Comparison of ENCODE assay signal across 9 mouse cellular contexts in the genomic region with DNA sequence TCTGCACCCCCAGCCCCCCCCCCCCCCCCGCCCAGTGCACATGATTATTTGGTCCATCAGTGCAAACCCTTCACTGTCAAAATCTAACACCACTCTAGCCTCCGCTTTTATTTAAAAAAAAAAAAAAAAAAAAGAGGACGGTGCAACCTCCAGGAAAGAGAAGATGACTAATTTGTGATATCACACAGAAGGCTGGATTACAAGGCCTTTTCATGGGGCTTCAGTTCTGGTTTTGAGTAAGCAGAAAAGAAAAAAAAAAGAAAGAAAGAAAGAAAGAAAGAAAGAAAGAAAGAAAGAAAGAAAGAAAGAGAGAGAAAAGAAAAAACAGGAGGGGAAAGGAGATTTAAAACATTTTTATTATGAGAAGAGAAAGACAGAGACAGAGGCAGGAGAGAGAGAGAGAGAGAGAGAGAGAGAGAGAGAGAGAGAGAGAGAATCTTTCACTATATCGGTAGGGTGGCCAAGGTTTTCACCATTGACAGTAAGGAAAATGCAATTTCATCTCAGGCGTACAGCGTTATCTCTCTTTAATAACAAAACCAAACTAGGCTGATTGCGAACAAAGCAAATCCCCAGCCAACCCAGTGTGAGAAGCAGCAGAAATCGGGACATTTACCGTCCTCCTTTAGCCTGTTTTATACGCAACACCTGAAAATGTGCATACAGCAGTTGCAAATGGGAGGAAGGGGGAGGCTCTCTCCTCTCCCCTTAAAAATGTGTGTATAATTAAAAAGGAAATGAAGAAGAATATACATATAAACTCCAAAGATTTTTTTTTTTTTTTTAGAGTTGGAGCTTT. TPM values are rescaled to one million over a fixed set of nuclear protein-coding genes. Genes with fewer than 3 reads are reported as not detected.
DNase-seq lines count a peak whose midpoint lies in the region; ATAC-seq and TF ChIP-seq lines count a peak whose summit lies in the region.
"Had no signal": no experiment of that assay in that cellular context is flagged by ENCODE, and none has a peak within 500 bp of the region (broad histone marks: within the 10 kb centered on the region; RNA-seq: fewer than 3 reads in every experiment).

No protein-coding gene starts in this region.

- peaks cover 36% of the 10 kb centered on the region for H3K27me3 ChIP-seq in heart, postnatal 0 days (ENCODE audit: control insufficient read depth, insufficient read depth, low read length)
- peaks cover 12% of the 10 kb centered on the region for H3K27me3 ChIP-seq in embryonic facial prominence, embryonic 15.5 days
- H3K27me3 ChIP-seq in intestine, embryonic 15.5 days (replicated peaks) = no peaks in the 10 kb centered on the region; the same call in 1 of the 2 replicates
- peaks cover 23% of the 10 kb centered on the region for H3K27me3 ChIP-seq in neural tube, embryonic 13.5 days

- peaks cover 9% of the 10 kb centered on the region; the same call in 1 of the 2 replicates for H3K4me1 ChIP-seq in heart, postnatal 0 days (ENCODE audit: control insufficient read depth, insufficient read depth)
- H3K4me1 ChIP-seq in embryonic facial prominence, embryonic 15.5 days = peaks cover 25% of the 10 kb centered on the region
- peaks cover 12% of the 10 kb centered on the region for H3K4me1 ChIP-seq in intestine, embryonic 15.5 days (replicated peaks)
- H3K4me1 ChIP-seq in neural tube, embryonic 13.5 days (replicated peaks) = peaks cover 67% of the 10 kb centered on the region

- no peak for TF ChIP-seq EP300 in heart, postnatal 0 days (IDR thresholded peaks at IDR 0.05; ENCODE audit: low read depth)

- no peak for ATAC-seq in heart, postnatal 0 days (ENCODE audit: insufficient read depth, low read depth)
- no peak for ATAC-seq in embryonic facial prominence, embryonic 15.5 days (ENCODE audit: insufficient number of reproducible peaks, low FRiP score, low TSS enrichment, low read depth)
- no peak for ATAC-seq in intestine, embryonic 15.5 days
- ATAC-seq in neural tube, embryonic 13.5 days (ENCODE audit: low read depth) = no peak

- no peaks in the 10 kb centered on the region for H3K9me3 ChIP-seq in heart, postnatal 0 days (replicated peaks; ENCODE audit: control insufficient read depth, low read length)
- H3K9me3 ChIP-seq in embryonic facial prominence, embryonic 15.5 days (replicated peaks) = no peaks in the 10 kb centered on the region
- H3K9me3 ChIP-seq in intestine, embryonic 15.5 days = no peaks in the 10 kb centered on the region
- H3K9me3 ChIP-seq in neural tube, embryonic 13.5 days = no peaks in the 10 kb centered on the region

- no peak overlapping the region for H3K9ac ChIP-seq in heart, postnatal 0 days (replicated peaks; ENCODE audit: low read depth, low read length)
- H3K9ac ChIP-seq in embryonic facial prominence, embryonic 15.5 days = no peak overlapping the region
- H3K9ac ChIP-seq in intestine, embryonic 15.5 days = no peak overlapping the region
- peak overlapping the region; percentile 66 for H3K9ac ChIP-seq in neural tube, embryonic 13.5 days

- no peaks in the 10 kb centered on the region for H3K36me3 ChIP-seq in heart, postnatal 0 days (replicated peaks; ENCODE audit: control insufficient read depth, insufficient read depth, low read length)
- H3K36me3 ChIP-seq in embryonic facial prominence, embryonic 15.5 days = no peaks in the 10 kb centered on the region
- H3K36me3 ChIP-seq in intestine, embryonic 15.5 days = no peaks in the 10 kb centered on the region
- H3K36me3 ChIP-seq in neural tube, embryonic 13.5 days = no peaks in the 10 kb centered on the region

- H3K27ac ChIP-seq in heart, postnatal 0 days (ENCODE audit: low read depth) = no peak overlapping the region
- H3K27ac ChIP-seq in embryonic facial prominence, embryonic 15.5 days (replicated peaks) = no peak overlapping the region
- no peak overlapping the region for H3K27ac ChIP-seq in intestine, embryonic 15.5 days
- peak overlapping the region; percentile 89 for H3K27ac ChIP-seq in neural tube, embryonic 13.5 days (replicated peaks)

- no peak for TF ChIP-seq CTCF in heart, postnatal 0 days (IDR thresholded peaks at IDR 0.05; ENCODE audit: low read depth)

- intact Hi-C loops in heart, postnatal 25 days (cut with DNase I) = no loop called here

- H3K4me2 ChIP-seq in heart, postnatal 0 days (ENCODE audit: low read depth, low read length) = peak overlapping the region; percentile 62
- H3K4me2 ChIP-seq in embryonic facial prominence, embryonic 15.5 days (replicated peaks) = peak overlapping the region; percentile 53
- peak overlapping the region; percentile 70 for H3K4me2 ChIP-seq in intestine, embryonic 15.5 days (replicated peaks)
- H3K4me2 ChIP-seq in neural tube, embryonic 13.5 days = peak overlapping the region; percentile 55

- no peak for DNase-seq in heart, postnatal 0 days (ENCODE audit: low spot score)
- no peak for DNase-seq in heart, postnatal 25 days (ENCODE audit: low spot score)
- no peak for DNase-seq in cerebellum, adult 9-10 months
- DNase-seq in frontal cortex, adult 2 months (ENCODE audit: extremely low spot score in 1 of 2, low spot score in 1 of 2) = no peak
- no peak for DNase-seq in layer of hippocampus, adult 8-10 months (ENCODE audit: low spot score in 2 of 2)
- DNase-seq: right cerebral cortex, adult 18-20 months had no signal

- peak overlapping the region; percentile 43 for H3K4me3 ChIP-seq in heart, postnatal 0 days (ENCODE audit: low read depth, low read length)
- H3K4me3 ChIP-seq in embryonic facial prominence, embryonic 15.5 days (replicated peaks) = 0 out of 2 replicates have a peak overlapping the region, but pooled peaks have one; percentile 27
- H3K4me3 ChIP-seq in intestine, embryonic 15.5 days (replicated peaks) = no peak overlapping the region
- peak overlapping the region; percentile 27 for H3K4me3 ChIP-seq in neural tube, embryonic 13.5 days

- WGBS in heart, postnatal 0 days = 10% methylated on average over 10 of the region's 10 CpGs
- WGBS in embryonic facial prominence, embryonic 15.5 days = 11% methylated on average over 10 of the region's 10 CpGs
- 17% methylated on average over 10 of the region's 10 CpGs for WGBS in intestine, embryonic 15.5 days
- WGBS in neural tube, embryonic 13.5 days = 6% methylated on average over 10 of the region's 10 CpGs

RNA-seq across cellular contexts. Expression of gene Zfhx3, which starts 1.3 kb away (rescaled TPM):
- total RNA-seq in heart, postnatal 0 days (2014; rRNA removed; ENCODE audit: low replicate concordance) = 2.5 and 3.6 TPM in 2 replicates
- polyA plus RNA-seq in heart, postnatal 0 days (2015; fragmentation: Nextera tagmentation; extraction: Ambion mirVana) = 2.0 TPM in 2 replicates
- 1 to 10 TPM; 6.0 to 8.2 TPM for total RNA-seq in heart, postnatal 25 days (2021)
- 11.8 and 13.9 TPM in 2 replicates for polyA plus RNA-seq in embryonic facial prominence, embryonic 15.5 days (2015; fragmentation: Nextera tagmentation; extraction: Ambion mirVana)
- polyA plus RNA-seq in intestine, embryonic 15.5 days (2015; fragmentation: Nextera tagmentation; extraction: Ambion mirVana) = 9.7 and 11.5 TPM in 2 replicates
- 28.2 and 32.9 TPM in 2 replicates for polyA plus RNA-seq in neural tube, embryonic 13.5 days (2015; fragmentation: Nextera tagmentation; extraction: Ambion mirVana)
- polyA plus RNA-seq in frontal cortex, adult 2 months (2012; rRNA removed) = 1.4 and 1.5 TPM in 2 replicates
- total RNA-seq in layer of hippocampus, adult 8-10 months (2022) = 1 to 10 TPM; 4.5 to 7.6 (median 6.7) TPM
